Mouse (Mus musculus): ENCODE measurements at regions not wholly inside any gene's neighbourhood (a gene's known extent, or its start where the extent isn't known, plus 50 kb on each side); places are given as distances from the start of the nearest gene placed in this dataset.

DNA sequence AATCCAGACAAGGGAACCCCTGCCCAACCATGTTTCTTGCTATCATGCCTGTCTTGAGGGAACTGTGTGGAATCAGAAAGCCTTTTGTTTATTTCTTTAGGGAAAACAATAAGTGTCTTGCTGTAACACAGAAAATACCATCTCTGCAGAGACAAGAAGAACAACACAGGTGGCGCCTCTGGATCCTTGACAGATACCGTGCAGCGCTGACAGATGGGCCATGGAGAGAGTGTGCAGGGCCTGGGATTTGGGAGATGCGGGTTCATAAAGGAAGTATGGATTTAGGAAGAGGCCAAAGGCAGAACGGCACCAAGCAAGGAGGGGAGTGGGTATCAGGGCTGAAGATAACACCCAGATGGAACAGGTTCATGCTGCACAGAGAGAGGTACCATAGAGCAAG lies 209.3 kb downstream of the Drd1 start:
- H3K27me3 ChIP-seq = no peaks in the 10 kb centered on the region
- H3K4me3 ChIP-seq (replicated peaks) = no peak overlapping the region
- H3K4me1 ChIP-seq (replicated peaks) = no peaks in the 10 kb centered on the region
- DNase-seq (no peak), ATAC-seq (ENCODE audit: low read depth) (no peak)
- no peaks in the 10 kb centered on the region for H3K9me3 ChIP-seq (replicated peaks)
- no peak overlapping the region for H3K9ac ChIP-seq
- no peaks in the 10 kb centered on the region for H3K36me3 ChIP-seq
- WGBS (ENCODE audit: insufficient replicate concordance) = 66% methylated on average over 5 of the region's 5 CpGs
- H3K27ac ChIP-seq = no peak overlapping the region
- H3K4me2 ChIP-seq = no peak overlapping the region

DNA sequence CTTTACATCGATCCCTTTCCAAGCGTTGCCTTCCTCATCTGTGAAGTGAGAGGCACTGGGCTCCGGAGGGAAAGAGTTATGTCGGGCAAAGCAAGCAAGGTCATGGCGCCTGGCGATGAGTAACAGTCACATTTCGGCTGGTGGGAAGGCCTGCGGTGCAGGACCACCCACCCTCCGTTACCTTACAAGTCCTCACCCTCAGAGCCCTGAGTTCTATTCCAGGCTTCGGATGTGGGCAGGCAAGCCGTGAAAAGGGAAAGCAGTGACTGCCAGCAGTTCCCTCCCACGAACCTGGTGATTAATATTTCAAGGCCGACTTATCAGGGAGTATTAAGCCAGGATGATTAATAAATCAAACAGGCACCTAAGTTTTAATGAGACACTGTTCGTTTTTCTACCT lies 209.7 kb downstream of the Drd1 start:
- Histone ChIP-seq H3K4me3 (replicated peaks) (no peak overlapping the region), H3K9ac (no peak overlapping the region), H3K4me2 (no peak overlapping the region), H3K4me1 (replicated peaks) (no peaks in the 10 kb centered on the region), H3K27ac (no peak overlapping the region), H3K36me3 (no peaks in the 10 kb centered on the region), H3K27me3 (no peaks in the 10 kb centered on the region), H3K9me3 (replicated peaks) (no peaks in the 10 kb centered on the region)
- WGBS (ENCODE audit: insufficient replicate concordance) = 71% methylated on average over 14 of the region's 14 CpGs
- DNase-seq (no peak), ATAC-seq (ENCODE audit: low read depth) (no peak)

DNA sequence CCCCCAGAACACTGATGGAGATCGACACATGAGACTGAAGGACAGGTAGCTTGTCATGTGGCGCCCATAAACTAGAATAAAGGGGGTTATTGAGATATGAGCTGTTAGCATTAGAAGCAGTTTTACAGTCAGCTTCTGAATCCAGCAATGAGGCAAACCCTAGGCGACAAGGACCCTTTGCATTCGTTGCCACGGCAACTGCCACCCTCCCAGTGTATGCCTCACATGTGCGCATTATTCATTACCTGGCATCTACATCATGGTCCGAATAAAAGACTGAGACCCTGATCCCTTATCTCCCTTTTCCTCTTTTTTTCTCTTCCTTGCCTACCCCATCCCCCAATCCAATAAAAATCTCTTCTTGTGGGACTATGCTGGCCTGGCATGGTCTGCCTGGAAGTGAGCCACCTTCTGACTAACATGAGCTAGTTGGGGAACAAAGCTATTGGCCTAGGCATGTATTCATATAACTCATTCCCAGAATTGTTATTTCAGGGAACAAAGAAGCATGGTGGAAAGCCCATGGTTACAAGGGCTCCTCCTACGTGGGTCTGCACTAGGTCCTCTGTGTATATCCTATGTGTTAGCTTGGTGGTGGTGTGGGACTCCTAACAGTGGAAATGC lies 229.4 kb downstream of the Drd1 start:
- DNase-seq (no peak), ATAC-seq (ENCODE audit: low read depth) (no peak)
- Histone ChIP-seq H3K4me2 (no peak overlapping the region), H3K4me3 (replicated peaks) (no peak overlapping the region), H3K27me3 (no peaks in the 10 kb centered on the region), H3K36me3 (no peaks in the 10 kb centered on the region), H3K9me3 (replicated peaks) (no peaks in the 10 kb centered on the region), H3K4me1 (replicated peaks) (no peaks in the 10 kb centered on the region), H3K9ac (no peak overlapping the region), H3K27ac (no peak overlapping the region)
- WGBS (ENCODE audit: insufficient replicate concordance) = 50% methylated on average over 8 of the region's 8 CpGs

DNA sequence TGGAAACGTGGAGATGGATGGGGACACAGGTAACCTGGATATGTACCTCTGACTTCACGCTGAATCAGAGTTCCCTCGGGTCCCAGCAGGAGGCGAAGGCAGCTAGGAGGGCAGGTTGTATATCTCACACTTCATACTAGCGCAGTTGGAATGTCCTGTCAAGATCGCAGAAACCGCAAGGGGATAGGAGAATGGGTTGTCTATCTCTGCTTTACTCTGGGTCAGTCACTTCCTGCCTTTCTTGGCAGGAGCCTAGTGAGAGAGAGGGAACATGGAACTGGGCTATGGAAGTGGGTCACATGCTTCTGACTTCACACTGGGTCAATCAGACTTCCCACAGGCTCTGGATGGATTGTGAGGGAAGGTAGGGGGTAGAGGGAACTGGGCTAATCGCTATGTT lies 233.4 kb downstream of the Drd1 start:
- no peak overlapping the region for H3K4me2 ChIP-seq
- WGBS (ENCODE audit: insufficient replicate concordance) = 64% methylated on average over 8 of the region's 8 CpGs
- no peak overlapping the region for H3K27ac ChIP-seq
- no peak overlapping the region for H3K4me3 ChIP-seq (replicated peaks)
- no peaks in the 10 kb centered on the region for H3K9me3 ChIP-seq (replicated peaks)
- no peaks in the 10 kb centered on the region for H3K27me3 ChIP-seq
- no peaks in the 10 kb centered on the region for H3K4me1 ChIP-seq (replicated peaks)
- ATAC-seq (ENCODE audit: low read depth) (no peak), DNase-seq (no peak)
- no peaks in the 10 kb centered on the region for H3K36me3 ChIP-seq
- H3K9ac ChIP-seq = no peak overlapping the region

DNA sequence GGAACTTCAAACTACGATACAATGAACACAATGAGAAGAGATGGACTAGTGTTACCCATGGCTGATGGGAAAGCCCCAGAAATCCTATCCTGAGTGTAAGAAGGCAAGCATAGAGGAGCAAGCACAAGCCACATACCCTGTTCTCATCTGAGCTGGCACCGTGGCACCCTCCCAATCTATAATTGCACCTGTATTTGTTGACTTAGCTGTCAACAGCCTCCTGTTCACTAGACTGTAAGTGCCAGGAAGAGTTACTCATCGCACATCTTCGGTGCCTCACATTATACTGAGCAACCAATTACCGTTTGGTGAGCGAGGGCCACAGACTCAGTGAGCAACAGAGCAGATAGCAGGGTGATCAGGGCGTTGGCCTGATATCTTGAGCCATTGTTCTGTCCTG lies 239.9 kb downstream of the Drd1 start:
- ATAC-seq (ENCODE audit: low read depth) (no peak), DNase-seq (no peak)
- H3K36me3 ChIP-seq = no peaks in the 10 kb centered on the region
- H3K27me3 ChIP-seq = no peaks in the 10 kb centered on the region
- 55% methylated on average over 7 of the region's 7 CpGs for WGBS (ENCODE audit: insufficient replicate concordance)
- no peak overlapping the region for H3K4me2 ChIP-seq
- H3K4me3 ChIP-seq (replicated peaks) = no peak overlapping the region
- no peak overlapping the region for H3K9ac ChIP-seq
- H3K9me3 ChIP-seq (replicated peaks) = no peaks in the 10 kb centered on the region
- H3K4me1 ChIP-seq (replicated peaks) = no peaks in the 10 kb centered on the region
- H3K27ac ChIP-seq = no peak overlapping the region

DNA sequence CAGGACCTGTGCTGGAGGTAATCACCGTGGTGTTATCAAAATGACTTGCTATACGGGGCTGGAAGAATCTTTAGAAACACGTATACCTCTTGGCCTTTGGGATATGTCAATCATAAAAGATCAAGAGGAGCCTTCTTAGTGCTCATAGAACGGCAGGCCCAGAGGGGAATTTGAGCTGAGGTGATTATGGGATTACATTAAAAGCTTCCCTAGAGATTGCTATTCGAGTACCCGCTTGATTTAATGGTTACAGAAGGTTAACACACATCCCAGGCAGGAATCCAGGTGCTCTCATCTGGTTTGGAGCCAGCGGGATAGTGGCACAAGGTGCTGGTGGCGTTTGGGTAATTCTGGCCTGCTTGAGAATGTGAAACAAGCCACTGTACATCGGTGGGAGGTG lies 241.4 kb downstream of the Drd1 start:
- no peaks in the 10 kb centered on the region for H3K4me1 ChIP-seq (replicated peaks)
- no peak overlapping the region for H3K9ac ChIP-seq
- H3K4me3 ChIP-seq (replicated peaks) = no peak overlapping the region
- no peak overlapping the region for H3K27ac ChIP-seq
- no peak for DNase-seq
- H3K4me2 ChIP-seq = no peak overlapping the region
- 54% methylated on average over 9 of the region's 9 CpGs for WGBS (ENCODE audit: insufficient replicate concordance)
- H3K27me3 ChIP-seq = no peaks in the 10 kb centered on the region
- no peaks in the 10 kb centered on the region for H3K9me3 ChIP-seq (replicated peaks)
- no peak for ATAC-seq (ENCODE audit: low read depth)
- H3K36me3 ChIP-seq = no peaks in the 10 kb centered on the region

DNA sequence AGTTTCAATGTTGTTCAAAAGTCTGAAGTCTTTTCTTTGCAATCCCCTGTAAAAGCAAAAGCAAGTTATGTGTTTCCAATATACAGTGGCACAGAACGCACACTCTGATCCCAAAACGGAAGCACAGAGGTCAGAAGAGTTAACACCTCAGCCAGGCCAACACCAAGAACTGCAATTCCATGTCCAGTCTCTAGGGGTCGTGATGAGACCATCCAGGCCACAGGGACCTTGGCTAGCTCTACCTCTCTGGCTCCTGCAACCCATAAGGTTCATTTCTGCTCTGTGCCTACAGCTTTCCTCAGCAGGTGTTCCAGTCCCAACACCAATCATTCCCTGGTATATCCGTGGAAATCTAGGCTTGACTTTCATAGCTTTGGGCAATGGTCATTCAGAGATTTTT lies 243.6 kb downstream of the Drd1 start:
- Histone ChIP-seq H3K27me3 (peaks cover 7% of the 10 kb centered on the region; the same call in 1 of the 2 replicates), H3K4me3 (replicated peaks) (no peak overlapping the region), H3K4me1 (replicated peaks) (no peaks in the 10 kb centered on the region), H3K27ac (no peak overlapping the region), H3K9ac (no peak overlapping the region), H3K4me2 (no peak overlapping the region), H3K9me3 (replicated peaks) (no peaks in the 10 kb centered on the region), H3K36me3 (no peaks in the 10 kb centered on the region)
- ATAC-seq (ENCODE audit: low read depth) (no peak), DNase-seq (peak; percentile 5)
- WGBS (ENCODE audit: insufficient replicate concordance) = 24% methylated on average over 4 of the region's 4 CpGs

DNA sequence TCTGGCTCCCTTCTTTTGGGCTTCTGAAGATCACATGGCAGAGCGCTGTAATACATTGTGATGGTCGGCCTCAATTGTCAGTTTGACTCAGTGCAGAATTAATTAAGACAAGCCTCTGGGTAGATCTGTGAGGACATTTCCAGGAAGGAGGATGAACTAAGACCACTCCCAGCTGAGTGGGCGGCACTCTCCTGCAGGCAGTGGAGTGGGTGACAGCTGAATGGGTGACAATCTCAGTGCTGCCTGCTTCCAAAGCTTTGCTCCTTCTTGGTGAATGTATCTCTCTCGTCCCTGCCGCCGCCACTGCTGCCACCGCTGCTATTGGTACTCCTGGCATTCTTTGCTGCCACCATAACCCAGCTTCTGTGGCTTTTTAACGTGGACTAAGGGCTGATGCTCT lies 244.4 kb downstream of the Drd1 start:
- 67% methylated on average over 8 of the region's 8 CpGs for WGBS (ENCODE audit: insufficient replicate concordance)
- H3K9ac ChIP-seq = no peak overlapping the region
- DNase-seq (no peak), ATAC-seq (ENCODE audit: low read depth) (no peak)
- no peak overlapping the region for H3K4me3 ChIP-seq (replicated peaks)
- peaks cover 7% of the 10 kb centered on the region; the same call in 1 of the 2 replicates for H3K27me3 ChIP-seq
- no peaks in the 10 kb centered on the region for H3K9me3 ChIP-seq (replicated peaks)
- H3K36me3 ChIP-seq = no peaks in the 10 kb centered on the region
- H3K4me2 ChIP-seq = no peak overlapping the region
- H3K27ac ChIP-seq = no peak overlapping the region
- H3K4me1 ChIP-seq (replicated peaks) = no peaks in the 10 kb centered on the region

DNA sequence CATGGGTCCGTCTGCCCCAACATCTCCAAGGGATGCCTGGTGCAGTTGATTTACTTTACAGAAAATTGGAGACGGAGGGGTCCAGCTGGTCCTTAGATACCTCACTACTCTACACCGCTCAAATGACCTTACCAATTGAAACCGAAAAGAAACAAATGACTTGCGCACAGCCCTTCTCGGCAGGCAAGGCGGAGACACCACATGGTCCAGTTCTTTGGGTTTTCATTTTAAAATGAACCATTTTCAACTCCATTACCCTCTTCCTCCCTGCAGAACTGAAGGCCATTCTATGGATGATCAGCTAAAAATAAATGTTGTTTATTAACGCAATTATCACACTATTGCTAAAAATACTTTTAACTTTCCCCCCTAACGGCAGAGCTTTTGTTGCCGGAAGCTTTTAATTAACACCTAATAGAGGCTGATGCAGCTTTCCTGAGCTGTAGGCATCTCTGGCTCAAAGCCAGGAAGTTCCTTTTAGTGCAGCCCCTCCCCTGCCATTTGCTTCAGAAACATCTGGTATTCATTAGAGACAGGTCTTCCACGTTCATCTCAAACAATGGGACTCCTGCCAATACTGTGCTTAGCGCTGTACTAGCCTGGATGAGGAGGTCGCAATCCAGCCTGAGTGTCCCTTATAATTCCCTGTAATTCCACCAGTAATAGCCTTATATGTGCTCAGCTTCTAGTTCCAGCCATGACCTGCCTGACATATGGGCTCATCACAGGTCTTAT lies 247.5 kb downstream of the Drd1 start:
- DNase-seq (no peak), ATAC-seq (ENCODE audit: low read depth) (no peak)
- Histone ChIP-seq H3K9me3 (replicated peaks) (no peaks in the 10 kb centered on the region), H3K4me2 (no peak overlapping the region), H3K27me3 (peaks cover 7% of the 10 kb centered on the region; the same call in 1 of the 2 replicates), H3K9ac (no peak overlapping the region), H3K4me3 (replicated peaks) (no peak overlapping the region), H3K27ac (no peak overlapping the region), H3K36me3 (no peaks in the 10 kb centered on the region), H3K4me1 (replicated peaks) (no peaks in the 10 kb centered on the region)
- WGBS (ENCODE audit: insufficient replicate concordance) = 50% methylated on average over 13 of the region's 13 CpGs

DNA sequence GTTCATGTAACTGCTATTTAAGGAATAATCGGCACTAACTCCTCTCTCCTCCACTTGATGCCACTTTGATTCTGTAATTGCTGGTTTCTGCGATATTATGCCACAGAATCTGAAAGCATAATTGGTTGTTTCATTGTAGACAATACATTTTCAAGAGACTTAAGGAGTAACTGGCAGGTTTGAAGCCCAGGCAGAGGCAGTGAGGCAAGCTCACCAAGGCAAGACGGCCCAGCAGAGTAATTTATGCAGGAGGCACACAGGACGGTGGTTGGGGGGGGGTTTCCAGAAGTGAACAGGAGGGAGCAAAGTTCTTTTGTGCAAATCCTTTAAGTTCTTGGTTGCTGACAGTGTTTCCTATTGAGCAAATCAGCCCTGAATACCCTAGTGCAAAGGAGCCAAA lies 249.6 kb downstream of the Drd1 start:
- no peak overlapping the region for H3K4me3 ChIP-seq (replicated peaks)
- DNase-seq (no peak), ATAC-seq (ENCODE audit: low read depth) (no peak)
- H3K9ac ChIP-seq = no peak overlapping the region
- H3K4me2 ChIP-seq = no peak overlapping the region
- H3K4me1 ChIP-seq (replicated peaks) = no peaks in the 10 kb centered on the region
- H3K36me3 ChIP-seq = no peaks in the 10 kb centered on the region
- WGBS (ENCODE audit: insufficient replicate concordance) = 63% methylated on average over 4 of the region's 4 CpGs
- no peak overlapping the region for H3K27ac ChIP-seq
- peaks cover 7% of the 10 kb centered on the region; the same call in 1 of the 2 replicates for H3K27me3 ChIP-seq
- no peaks in the 10 kb centered on the region for H3K9me3 ChIP-seq (replicated peaks)

DNA sequence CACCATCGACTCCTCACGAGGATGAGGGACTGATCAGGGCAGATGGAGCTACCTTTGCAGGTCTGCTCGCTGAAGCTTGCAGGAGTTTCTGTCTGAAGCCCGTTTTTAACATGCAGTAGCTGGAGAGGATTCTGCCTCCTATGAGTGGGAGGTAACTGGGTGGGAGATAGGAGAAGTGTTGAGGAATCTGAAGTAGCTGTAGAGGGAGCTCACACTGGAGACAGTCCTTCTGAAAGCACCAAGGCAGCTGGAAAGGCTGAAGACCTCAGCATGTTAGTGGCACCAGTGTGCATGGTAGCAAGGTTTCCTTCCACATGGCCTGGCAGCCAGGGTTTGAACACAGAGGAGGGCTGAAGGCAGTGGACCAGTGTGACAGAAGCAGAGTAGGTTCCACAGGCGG lies 254.5 kb downstream of the Drd1 start:
- no peak overlapping the region for H3K9ac ChIP-seq
- no peak overlapping the region for H3K4me3 ChIP-seq (replicated peaks)
- H3K27ac ChIP-seq = no peak overlapping the region
- H3K27me3 ChIP-seq = no peaks in the 10 kb centered on the region
- 55% methylated on average over 5 of the region's 5 CpGs for WGBS (ENCODE audit: insufficient replicate concordance)
- H3K4me2 ChIP-seq = no peak overlapping the region
- H3K36me3 ChIP-seq = no peaks in the 10 kb centered on the region
- no peaks in the 10 kb centered on the region for H3K4me1 ChIP-seq (replicated peaks)
- DNase-seq (no peak), ATAC-seq (ENCODE audit: low read depth) (no peak)
- H3K9me3 ChIP-seq (replicated peaks) = no peaks in the 10 kb centered on the region; the same call in 1 of the 2 replicates

DNA sequence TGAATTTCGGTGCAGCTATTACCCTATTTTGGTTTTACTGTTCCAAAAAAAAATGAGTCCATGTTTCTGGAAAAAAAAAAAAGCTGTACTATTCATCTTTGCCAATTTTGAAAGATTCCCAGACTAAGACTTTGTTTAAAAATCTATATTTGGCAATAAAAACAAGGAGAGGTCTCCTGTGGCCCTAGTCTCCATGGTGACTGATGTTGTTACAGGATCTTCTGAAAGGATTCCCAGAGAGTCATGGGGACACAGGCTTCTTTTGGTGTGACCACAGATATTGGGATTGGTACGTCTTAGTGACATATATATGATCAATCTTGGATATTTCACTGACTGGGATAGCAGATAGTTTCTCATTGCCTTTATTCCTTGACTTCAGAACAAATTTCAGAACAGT lies 266.7 kb downstream of the Drd1 start:
- Histone ChIP-seq H3K4me1 (replicated peaks) (no peaks in the 10 kb centered on the region), H3K27me3 (no peaks in the 10 kb centered on the region), H3K4me2 (no peak overlapping the region), H3K4me3 (replicated peaks) (no peak overlapping the region), H3K36me3 (no peaks in the 10 kb centered on the region), H3K27ac (no peak overlapping the region), H3K9me3 (replicated peaks) (no peaks in the 10 kb centered on the region), H3K9ac (no peak overlapping the region)
- ATAC-seq (ENCODE audit: low read depth) (no peak), DNase-seq (no peak)
- 49% methylated on average over 2 of the region's 2 CpGs for WGBS (ENCODE audit: insufficient replicate concordance)
